Mouse (Mus musculus): ENCODE measurements around the gene Rhoh. TPM values are rescaled to one million over a fixed set of nuclear protein-coding genes. Genes with fewer than 3 reads are reported as not detected.

Gene Rhoh
- polyA plus RNA-seq, 1 experiment from 2014 or later: 1.2 TPM

DNA sequence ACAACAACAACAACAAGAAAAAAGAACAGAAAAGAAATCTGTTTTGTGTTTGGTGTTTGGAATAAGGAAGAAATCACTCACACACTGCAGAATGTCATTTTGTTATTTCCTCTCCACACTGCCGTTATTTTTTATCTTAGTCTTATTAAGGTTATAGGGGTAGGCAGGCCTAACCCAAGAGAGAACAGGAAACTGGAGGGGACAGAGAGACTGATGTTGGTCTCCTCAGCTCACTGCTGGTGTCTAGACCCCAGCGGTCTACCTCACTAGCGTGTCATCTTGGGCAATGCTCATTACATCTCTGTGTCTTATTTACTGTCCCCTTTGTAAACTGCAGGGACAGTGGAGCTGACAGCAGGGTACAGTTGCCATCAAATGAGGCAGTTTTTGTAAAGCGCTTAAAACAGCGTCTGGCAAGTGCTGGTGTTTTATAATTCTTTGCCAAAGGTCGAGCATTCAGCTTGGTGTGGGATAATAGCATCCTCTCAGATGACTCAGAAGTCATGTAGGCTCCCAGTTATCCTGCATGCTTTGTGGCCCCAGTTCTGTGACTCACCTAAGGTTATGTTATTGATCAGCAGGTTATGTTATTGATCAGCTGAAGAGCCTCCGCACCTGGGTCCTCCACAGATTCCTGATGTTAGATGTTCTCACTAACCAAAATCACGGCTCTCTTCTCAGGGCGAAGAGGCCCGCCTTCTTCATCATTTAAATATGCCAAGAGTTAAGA lies 21.6 kb downstream of the Rhoh start:
- H3K9ac ChIP-seq: no peak overlapping the region
- no peaks in the 10 kb centered on the region for H3K9me3 ChIP-seq
- H3K4me2 ChIP-seq (replicated peaks): no peak overlapping the region
- 82% methylated on average over 10 of the region's 10 CpGs for WGBS
- H3K27ac ChIP-seq: no peak overlapping the region
- H3K4me1 ChIP-seq (replicated peaks): no peaks in the 10 kb centered on the region
- no peaks in the 10 kb centered on the region for H3K36me3 ChIP-seq
- H3K4me3 ChIP-seq (replicated peaks): no peak overlapping the region
- H3K27me3 ChIP-seq (replicated peaks): no peaks in the 10 kb centered on the region
- ATAC-seq: no peak

DNA sequence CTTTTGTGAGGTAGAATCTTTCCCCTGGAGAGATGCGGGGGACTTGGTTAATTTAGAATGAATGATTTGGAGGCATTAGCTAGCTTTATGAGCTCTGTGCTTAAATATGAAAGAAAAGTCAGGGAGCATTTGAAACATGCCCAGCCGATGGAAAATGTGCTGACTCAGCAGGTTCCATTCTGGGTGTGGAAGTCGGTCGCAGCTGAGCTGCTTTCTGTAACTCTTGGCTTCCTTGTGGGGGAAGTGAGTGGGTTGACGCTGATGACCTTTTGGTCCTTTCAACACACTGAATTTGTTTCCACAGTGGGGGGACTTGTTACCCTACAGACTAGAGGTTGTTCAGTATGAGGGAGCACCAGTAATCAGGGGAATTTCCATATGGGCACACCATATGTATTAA lies 22.3 kb downstream of the Rhoh start:
- Histone ChIP-seq H3K4me1 (replicated peaks) (no peaks in the 10 kb centered on the region), H3K9ac (no peak overlapping the region), H3K9me3 (no peaks in the 10 kb centered on the region), H3K4me3 (replicated peaks) (no peak overlapping the region), H3K27ac (no peak overlapping the region), H3K36me3 (no peaks in the 10 kb centered on the region), H3K4me2 (replicated peaks) (no peak overlapping the region), H3K27me3 (replicated peaks) (no peaks in the 10 kb centered on the region)
- ATAC-seq: no peak
- WGBS: 70% methylated on average over 5 of the region's 5 CpGs

- Histone ChIP-seq H3K27ac (no peak overlapping the region), H3K9me3 (no peaks in the 10 kb centered on the region), H3K36me3 (no peaks in the 10 kb centered on the region), H3K4me3 (replicated peaks) (no peak overlapping the region), H3K4me1 (replicated peaks) (no peaks in the 10 kb centered on the region), H3K4me2 (replicated peaks) (no peak overlapping the region), H3K27me3 (replicated peaks) (no peaks in the 10 kb centered on the region), H3K9ac (no peak overlapping the region)
- ATAC-seq: no peak
- WGBS: 89% methylated on average over 15 of the region's 15 CpGs
Observed at GRCm38 (mm10) chr5:65885699-65886443, 24.9 kb downstream of the Rhoh start.

DNA sequence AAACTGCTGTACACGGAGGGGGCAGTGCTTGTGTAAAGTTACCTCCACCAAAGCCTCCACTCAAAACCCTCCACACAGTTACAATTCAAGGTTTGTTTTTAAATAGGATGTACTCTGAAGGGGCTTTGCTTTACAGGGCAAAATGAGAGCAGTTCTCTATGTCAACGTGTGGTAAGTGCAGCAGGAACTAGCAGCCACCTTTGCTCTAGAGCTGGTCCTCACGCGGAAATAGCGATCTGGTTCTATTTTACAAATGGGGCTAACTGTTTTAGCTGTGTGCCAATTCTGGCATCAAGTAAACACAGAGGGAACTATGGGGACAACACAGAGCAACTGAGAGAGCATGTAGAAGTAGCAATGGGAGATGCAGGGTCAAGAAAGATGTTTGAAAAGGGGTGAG lies 27.1 kb downstream of the Rhoh start:
- 0 out of 2 replicates have a peak overlapping the region, but pooled peaks have one; percentile 1 for H3K27ac ChIP-seq

DNA sequence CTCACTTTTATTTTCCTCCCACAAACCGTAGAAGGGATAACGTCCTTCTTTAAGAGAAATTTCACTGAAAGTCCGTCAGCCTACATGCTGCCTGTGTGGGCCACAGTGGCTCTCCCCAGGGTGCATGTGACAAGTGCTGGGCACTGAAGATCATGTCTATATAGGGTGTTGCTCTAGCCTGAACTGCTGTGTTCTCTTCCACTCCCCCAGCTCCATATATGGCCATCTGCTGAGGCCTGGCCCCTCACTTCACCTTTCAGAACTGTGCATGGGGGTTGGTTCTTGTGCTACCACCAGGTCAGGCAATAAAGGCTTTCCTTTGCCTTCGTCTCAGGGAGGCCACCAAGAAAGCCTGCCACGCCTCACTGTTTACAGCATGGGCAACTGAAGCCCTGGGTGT lies 28.0 kb downstream of the Rhoh start:
- H3K27ac ChIP-seq: no peak overlapping the region
- no peak overlapping the region for H3K9ac ChIP-seq
- peak; percentile 80 for ATAC-seq
- no peak overlapping the region for H3K4me2 ChIP-seq (replicated peaks)
- 58% methylated on average over 5 of the region's 5 CpGs for WGBS
- H3K36me3 ChIP-seq: no peaks in the 10 kb centered on the region
- no peaks in the 10 kb centered on the region for H3K4me1 ChIP-seq (replicated peaks)
- no peak overlapping the region for H3K4me3 ChIP-seq (replicated peaks)
- H3K27me3 ChIP-seq (replicated peaks): no peaks in the 10 kb centered on the region
- H3K9me3 ChIP-seq: no peaks in the 10 kb centered on the region

More for the DNA sequence above, 27.1 kb downstream of the Rhoh start:
- H3K4me2 ChIP-seq (replicated peaks): no peak overlapping the region
- no peaks in the 10 kb centered on the region for H3K36me3 ChIP-seq
- no peak overlapping the region for H3K4me3 ChIP-seq (replicated peaks)
- H3K4me1 ChIP-seq (replicated peaks): no peaks in the 10 kb centered on the region
- H3K9me3 ChIP-seq: no peaks in the 10 kb centered on the region
- no peak for ATAC-seq
- WGBS: 87% methylated on average over 5 of the region's 5 CpGs
- no peaks in the 10 kb centered on the region for H3K27me3 ChIP-seq (replicated peaks)
- H3K9ac ChIP-seq: no peak overlapping the region

DNA sequence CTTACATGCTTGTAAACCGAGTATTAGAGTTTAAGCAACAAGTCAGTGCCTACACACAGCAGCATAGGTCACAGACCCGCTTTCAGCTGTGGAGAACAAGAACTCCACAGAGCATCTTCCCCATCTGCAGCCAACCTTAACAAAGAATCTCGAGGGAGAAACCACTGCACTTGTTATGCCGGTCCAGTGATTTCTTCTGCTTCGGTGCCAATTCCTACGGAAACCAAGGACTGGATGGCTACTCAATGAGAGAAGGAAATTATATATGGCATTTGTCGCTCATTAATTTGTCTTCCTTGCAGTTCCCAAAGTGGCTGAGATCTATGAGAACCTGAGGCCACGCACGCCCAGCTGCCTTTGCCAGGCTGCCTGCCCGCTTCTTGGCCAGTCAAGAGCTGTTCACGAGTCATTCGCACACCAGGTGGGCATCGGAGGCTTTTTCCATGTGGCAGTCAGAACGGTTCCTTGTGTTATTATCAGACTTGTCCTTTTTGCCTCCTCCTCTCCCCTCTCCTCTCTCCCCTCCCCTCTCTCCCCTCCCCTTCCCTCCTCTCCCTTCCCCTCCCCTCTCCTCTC lies 30.3 kb downstream of the Rhoh start:
- Histone ChIP-seq H3K27me3 (replicated peaks) (no peaks in the 10 kb centered on the region), H3K36me3 (no peaks in the 10 kb centered on the region), H3K27ac (no peak overlapping the region), H3K9ac (no peak overlapping the region), H3K4me1 (replicated peaks) (no peaks in the 10 kb centered on the region), H3K9me3 (no peaks in the 10 kb centered on the region), H3K4me2 (replicated peaks) (no peak overlapping the region), H3K4me3 (replicated peaks) (no peak overlapping the region)
- no peak for ATAC-seq
- WGBS: 91% methylated on average over 14 of the region's 14 CpGs

GRCm38 (mm10) chr5:65895121-65895692 lies 34.2 kb downstream of the Rhoh start:
- Histone ChIP-seq H3K27me3 (replicated peaks) (no peaks in the 10 kb centered on the region), H3K4me3 (replicated peaks) (no peak overlapping the region), H3K36me3 (no peaks in the 10 kb centered on the region), H3K27ac (no peak overlapping the region), H3K9me3 (no peaks in the 10 kb centered on the region), H3K9ac (no peak overlapping the region), H3K4me1 (replicated peaks) (no peaks in the 10 kb centered on the region), H3K4me2 (replicated peaks) (no peak overlapping the region)
- 77% methylated on average over 6 of the region's 6 CpGs for WGBS
- ATAC-seq: no peak

DNA sequence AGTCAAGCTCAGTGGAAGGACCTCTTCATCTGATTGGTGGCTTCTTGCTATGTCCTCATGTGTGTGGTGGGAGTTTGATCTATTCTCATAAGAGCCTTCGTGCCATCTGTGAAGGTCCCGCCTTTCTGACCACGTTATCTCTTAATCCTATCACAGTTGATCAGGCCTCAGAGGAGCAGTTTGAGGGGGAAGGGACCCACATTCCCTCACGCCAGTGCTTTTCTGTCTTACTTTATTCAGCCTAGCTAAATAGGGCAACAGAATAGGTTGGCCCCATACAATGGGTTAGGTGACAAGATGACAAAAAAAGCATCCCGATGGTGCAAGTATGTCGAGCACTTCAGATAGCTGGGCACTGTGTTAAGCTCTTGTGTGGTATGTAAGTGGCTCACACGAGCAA lies 34.8 kb downstream of the Rhoh start:
- no peaks in the 10 kb centered on the region for H3K27me3 ChIP-seq (replicated peaks)
- ATAC-seq: no peak
- H3K4me3 ChIP-seq (replicated peaks): no peak overlapping the region
- H3K4me2 ChIP-seq (replicated peaks): no peak overlapping the region
- 0 out of 2 replicates have a peak, but pooled peaks cover under 1% of the 10 kb centered on the region for H3K4me1 ChIP-seq (replicated peaks)
- no peaks in the 10 kb centered on the region for H3K36me3 ChIP-seq
- WGBS: 83% methylated on average over 7 of the region's 7 CpGs
- H3K9ac ChIP-seq: no peak overlapping the region
- H3K27ac ChIP-seq: no peak overlapping the region
- H3K9me3 ChIP-seq: no peaks in the 10 kb centered on the region

DNA sequence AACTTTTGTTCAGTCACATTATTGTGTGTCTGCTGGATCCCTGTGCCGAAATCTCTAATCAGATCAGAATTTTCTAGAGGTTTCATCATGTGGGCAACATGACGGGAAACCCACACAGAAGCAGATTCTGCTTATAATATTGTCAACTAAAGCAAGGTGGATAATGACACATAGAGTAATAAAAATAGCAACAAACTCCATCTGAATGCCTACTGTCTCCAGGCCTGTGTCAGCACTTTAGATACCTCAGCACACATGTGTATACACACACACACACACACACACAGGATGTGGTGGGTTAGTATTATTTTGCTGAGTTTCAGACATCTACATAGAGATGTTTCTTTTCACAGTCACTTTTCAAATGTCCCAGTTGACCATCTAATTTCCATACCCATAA lies 36.7 kb downstream of the Rhoh start:
- no peak overlapping the region for H3K4me3 ChIP-seq (replicated peaks)
- ATAC-seq: no peak
- no peak overlapping the region for H3K4me2 ChIP-seq (replicated peaks)
- 83% methylated on average over 2 of the region's 2 CpGs for WGBS
- no peak overlapping the region for H3K27ac ChIP-seq
- H3K27me3 ChIP-seq (replicated peaks): no peaks in the 10 kb centered on the region
- no peaks in the 10 kb centered on the region for H3K9me3 ChIP-seq
- H3K36me3 ChIP-seq: no peaks in the 10 kb centered on the region
- H3K9ac ChIP-seq: no peak overlapping the region
- 0 out of 2 replicates have a peak, but pooled peaks cover 2% of the 10 kb centered on the region for H3K4me1 ChIP-seq (replicated peaks)

DNA sequence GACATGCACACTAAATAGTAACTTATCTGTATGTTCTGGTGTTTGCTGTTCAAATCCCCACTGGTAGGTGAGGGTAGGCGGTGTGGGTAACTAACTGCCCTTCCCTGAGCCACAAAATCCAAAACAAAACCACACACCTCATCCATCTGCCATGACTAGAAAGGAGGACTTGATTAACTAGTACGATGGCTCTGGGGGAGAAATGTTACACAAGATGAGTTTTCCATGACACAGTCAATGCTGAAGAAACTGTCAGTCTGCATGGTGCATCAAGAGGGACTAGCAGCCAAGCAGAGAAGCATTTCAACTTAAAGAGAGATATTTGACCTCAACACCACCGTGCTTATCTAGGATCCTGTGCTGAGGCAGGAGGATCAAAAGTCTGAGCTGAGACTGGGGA lies 37.7 kb downstream of the Rhoh start:
- H3K36me3 ChIP-seq: no peaks in the 10 kb centered on the region
- no peak overlapping the region for H3K4me2 ChIP-seq (replicated peaks)
- H3K4me3 ChIP-seq (replicated peaks): no peak overlapping the region
- H3K27ac ChIP-seq: no peak overlapping the region
- H3K9ac ChIP-seq: no peak overlapping the region
- no peaks in the 10 kb centered on the region for H3K9me3 ChIP-seq
- no peaks in the 10 kb centered on the region for H3K27me3 ChIP-seq (replicated peaks)
- 0 out of 2 replicates have a peak, but pooled peaks cover 2% of the 10 kb centered on the region for H3K4me1 ChIP-seq (replicated peaks)
- no peak for ATAC-seq
- WGBS: 75% methylated on average over 3 of the region's 3 CpGs

DNA sequence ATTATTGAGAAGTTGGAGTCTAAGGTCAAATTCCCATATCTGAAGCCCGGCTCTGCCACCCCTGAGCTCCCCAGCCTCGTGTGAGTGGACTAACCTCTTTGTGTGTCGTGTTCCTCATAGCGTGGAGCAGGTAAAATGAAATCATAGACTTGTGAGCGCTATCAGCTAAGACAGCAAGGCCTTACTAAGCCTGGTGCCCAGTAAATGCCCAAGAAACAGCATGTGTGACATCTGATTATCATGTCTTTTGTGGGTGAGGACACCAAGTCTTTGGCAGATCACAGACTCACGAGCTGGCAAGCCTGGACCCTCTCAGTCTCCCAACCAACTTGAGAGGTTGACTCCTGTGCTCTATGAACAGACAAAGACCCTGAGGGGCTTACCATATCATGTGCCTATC lies 39.1 kb downstream of the Rhoh start:
- no peaks in the 10 kb centered on the region for H3K36me3 ChIP-seq
- no peak overlapping the region for H3K4me2 ChIP-seq (replicated peaks)
- H3K4me1 ChIP-seq (replicated peaks): 0 out of 2 replicates have a peak, but pooled peaks cover 2% of the 10 kb centered on the region
- H3K27me3 ChIP-seq (replicated peaks): no peaks in the 10 kb centered on the region
- H3K4me3 ChIP-seq (replicated peaks): no peak overlapping the region
- WGBS: 89% methylated on average over 6 of the region's 6 CpGs
- ATAC-seq: no peak
- H3K9me3 ChIP-seq: peaks cover 3% of the 10 kb centered on the region; the same call in 1 of the 2 replicates
- H3K9ac ChIP-seq: no peak overlapping the region
- H3K27ac ChIP-seq: no peak overlapping the region

- H3K4me2 ChIP-seq (replicated peaks): no peak overlapping the region
- H3K4me3 ChIP-seq (replicated peaks): no peak overlapping the region
- H3K9ac ChIP-seq: no peak overlapping the region
- 0 out of 2 replicates have a peak, but pooled peaks cover 2% of the 10 kb centered on the region for H3K4me1 ChIP-seq (replicated peaks)
- no peaks in the 10 kb centered on the region for H3K36me3 ChIP-seq
- no peak overlapping the region for H3K27ac ChIP-seq
- no peaks in the 10 kb centered on the region for H3K27me3 ChIP-seq (replicated peaks)
- WGBS: 56% methylated on average over 7 of the region's 7 CpGs
- no peak for ATAC-seq
- peaks cover 3% of the 10 kb centered on the region; the same call in 1 of the 2 replicates for H3K9me3 ChIP-seq
Observed at GRCm38 (mm10) chr5:65900862-65901265, 39.9 kb downstream of the Rhoh start.

Data from intestine, embryonic 15.5 days (tissue).